In the genomic region with DNA sequence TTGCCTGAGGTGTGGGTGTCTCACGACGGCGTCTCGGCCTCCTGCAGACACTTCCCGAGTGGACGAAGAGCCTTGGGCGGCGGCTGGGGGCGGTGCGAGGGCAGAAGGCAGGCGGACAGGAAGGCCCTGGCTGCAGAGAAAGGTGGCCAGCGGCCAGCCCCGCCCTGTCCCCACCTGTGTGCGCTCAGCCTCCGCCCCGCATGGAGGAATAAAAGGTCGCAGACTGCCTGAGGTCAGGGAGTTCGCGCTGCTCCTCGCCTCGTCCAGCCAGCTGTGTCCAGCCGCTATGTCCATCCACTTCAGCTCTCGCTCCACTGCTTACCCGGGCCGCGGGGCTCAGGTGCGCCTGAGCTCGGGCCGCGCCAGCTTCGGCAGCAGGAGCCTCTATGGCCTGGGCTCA, we compare ENCODE assay signal across 11 mouse cellular contexts. TPM values are rescaled to one million over a fixed set of nuclear protein-coding genes. Genes with fewer than 3 reads are reported as not detected.
A peak's percentile ranks its signal among the peaks of the same experiment; 100 is the strongest.
DNase-seq lines count a peak whose midpoint lies in the region; ATAC-seq and TF ChIP-seq lines count a peak whose summit lies in the region.
"Had no signal": no experiment of that assay in that cellular context is flagged by ENCODE, and none has a peak within 500 bp of the region (broad histone marks: within the 10 kb centered on the region; RNA-seq: fewer than 3 reads in every experiment).

No protein-coding gene starts in this region.

- no peak overlapping the region for H3K9ac ChIP-seq in heart, embryonic 12.5 days
- no peak overlapping the region for H3K9ac ChIP-seq in embryonic facial prominence, embryonic 11.5 days (replicated peaks; ENCODE audit: low read length)
- H3K9ac ChIP-seq in kidney, postnatal 0 days (ENCODE audit: low read depth, low read length): peak overlapping the region; percentile 52

- no peaks in the 10 kb centered on the region for H3K9me3 ChIP-seq in heart, embryonic 12.5 days (replicated peaks)
- no peaks in the 10 kb centered on the region for H3K9me3 ChIP-seq in embryonic facial prominence, embryonic 11.5 days (replicated peaks; ENCODE audit: control insufficient read depth, low read length)
- H3K9me3 ChIP-seq in kidney, postnatal 0 days (replicated peaks; ENCODE audit: low read length): no peaks in the 10 kb centered on the region

- TF ChIP-seq CTCF in kidney, postnatal 0 days (IDR thresholded peaks at IDR 0.05; ENCODE audit: low read depth): no peak

- peak overlapping the region; percentile 30 for H3K4me2 ChIP-seq in heart, embryonic 12.5 days
- H3K4me2 ChIP-seq in embryonic facial prominence, embryonic 11.5 days (ENCODE audit: low read depth, low read length): peak overlapping the region; percentile 27; the same call in 1 of the 2 replicates
- H3K4me2 ChIP-seq in kidney, postnatal 0 days (ENCODE audit: low read length): peak overlapping the region; percentile 40

- ATAC-seq in heart, embryonic 12.5 days (ENCODE audit: insufficient number of reproducible peaks, low FRiP score): no peak
- no peak for ATAC-seq in embryonic facial prominence, embryonic 11.5 days (replicated peaks; ENCODE audit: insufficient number of reproducible peaks, low FRiP score, low TSS enrichment, low read depth)
- peak; percentile 80 for ATAC-seq in kidney, postnatal 0 days (replicated peaks; ENCODE audit: low FRiP score, low read depth)
- ATAC-seq in granulocyte monocyte progenitor cell, adult 5-6 weeks (replicated peaks; ENCODE audit: poor library complexity, severe bottlenecking): no peak

- H3K27ac ChIP-seq in heart, embryonic 12.5 days (ENCODE audit: poor library complexity, severe bottlenecking): no peak overlapping the region
- no peak overlapping the region for H3K27ac ChIP-seq in embryonic facial prominence, embryonic 11.5 days (replicated peaks; ENCODE audit: low read depth, low read length)
- H3K27ac ChIP-seq in kidney, postnatal 0 days: peak overlapping the region; percentile 81

- no peak for DNase-seq in heart, postnatal 10 days
- DNase-seq in embryonic facial prominence, embryonic 11.5 days (ENCODE audit: low spot score): no peak
- peak; percentile 34 for DNase-seq in kidney, postnatal 0 days (ENCODE audit: low spot score)
- DNase-seq in lung, postnatal 14 days: peak; percentile 76
- no peak for DNase-seq in Muller cell, postnatal 12 days (ENCODE audit: inconsistent ontology term)
- DNase-seq in right cerebral cortex, adult 2 months (ENCODE audit: low spot score in 2 of 2): no peak
- DNase-seq: adrenal gland, adult 8-10 months; heart, postnatal 14 days had no signal

- peaks cover 13% of the 10 kb centered on the region; the same call in 1 of the 2 replicates for H3K4me1 ChIP-seq in heart, embryonic 12.5 days (replicated peaks)
- 0 out of 2 replicates have a peak, but pooled peaks cover 2% of the 10 kb centered on the region for H3K4me1 ChIP-seq in embryonic facial prominence, embryonic 11.5 days (ENCODE audit: control insufficient read depth, insufficient read depth, low read length)
- no peaks in the 10 kb centered on the region for H3K4me1 ChIP-seq in kidney, postnatal 0 days (replicated peaks; ENCODE audit: insufficient read depth, low read length)

- no peaks in the 10 kb centered on the region for H3K36me3 ChIP-seq in heart, embryonic 12.5 days
- no peaks in the 10 kb centered on the region for H3K36me3 ChIP-seq in embryonic facial prominence, embryonic 11.5 days (replicated peaks; ENCODE audit: control insufficient read depth, insufficient read depth, low read depth, low read length)
- H3K36me3 ChIP-seq in kidney, postnatal 0 days (ENCODE audit: insufficient read depth, low read length): no peaks in the 10 kb centered on the region

- 30% methylated on average over 25 of the region's 31 CpGs for WGBS in heart, embryonic 12.5 days
- 22% methylated on average over 28 of the region's 31 CpGs for WGBS in embryonic facial prominence, embryonic 11.5 days
- 11% methylated on average over 29 of the region's 31 CpGs for WGBS in kidney, postnatal 0 days

- intact Hi-C loops in heart, postnatal 10 days (cut with DNase I): no loop called here

- H3K4me3 ChIP-seq in heart, embryonic 12.5 days: peak overlapping the region; percentile 12
- no peak overlapping the region for H3K4me3 ChIP-seq in embryonic facial prominence, embryonic 11.5 days (ENCODE audit: low read depth, low read length)
- peak overlapping the region; percentile 21 for H3K4me3 ChIP-seq in kidney, postnatal 0 days (replicated peaks; ENCODE audit: low read depth, low read length)

- H3K27me3 ChIP-seq in heart, embryonic 12.5 days (replicated peaks): peaks cover 54% of the 10 kb centered on the region
- H3K27me3 ChIP-seq in embryonic facial prominence, embryonic 11.5 days (ENCODE audit: control insufficient read depth, insufficient read depth, low read length): peaks cover 12% of the 10 kb centered on the region; the same call in 1 of the 2 replicates
- H3K27me3 ChIP-seq in kidney, postnatal 0 days (ENCODE audit: insufficient read depth, low read length): no peaks in the 10 kb centered on the region

RNA-seq across cellular contexts. Expression of a gene that starts 1.3 kb away (rescaled TPM):
- polyA plus RNA-seq in heart, embryonic 12.5 days (2016; fragmentation: Nextera tagmentation; extraction: Ambion mirVana): 25.1 TPM in 2 replicates
- total RNA-seq in heart, postnatal 10 days (2021): 1 to 10 TPM; 3.8 to 4.5 TPM
- polyA plus RNA-seq in embryonic facial prominence, embryonic 11.5 days (2014; fragmentation: Nextera tagmentation; extraction: Ambion mirVana): 9.4 and 11.2 TPM in 2 replicates
- polyA plus RNA-seq in kidney, postnatal 0 days (2015; fragmentation: Nextera tagmentation; extraction: Ambion mirVana): 226 and 229 TPM in 2 replicates
- total RNA-seq in granulocyte monocyte progenitor cell, adult 5-6 weeks (2014; fragmentation: Nextera tagmentation): 0.21 and 0.67 TPM in 2 replicates
- 0.39 TPM in 1 of 2 replicates, not detected in the other for total RNA-seq in granulocyte monocyte progenitor cell, adult 5-6 weeks (2017)

RNA-seq across cellular contexts. Expression of a gene that starts 26.4 kb away (rescaled TPM):
- not detected in 2 replicates for polyA plus RNA-seq in heart, embryonic 12.5 days (2016; fragmentation: Nextera tagmentation; extraction: Ambion mirVana)
- not detected for total RNA-seq in heart, postnatal 10 days (2021)
- 0.27 TPM in 1 of 2 replicates, not detected in the other for polyA plus RNA-seq in embryonic facial prominence, embryonic 11.5 days (2014; fragmentation: Nextera tagmentation; extraction: Ambion mirVana)
- 0.05 TPM in 1 of 2 replicates, not detected in the other for polyA plus RNA-seq in kidney, postnatal 0 days (2015; fragmentation: Nextera tagmentation; extraction: Ambion mirVana)
- not detected in 2 replicates for total RNA-seq in granulocyte monocyte progenitor cell, adult 5-6 weeks (2014; fragmentation: Nextera tagmentation)
- not detected in 2 replicates for total RNA-seq in granulocyte monocyte progenitor cell, adult 5-6 weeks (2017)
- total RNA-seq: heart, postnatal 14 days had no signal

RNA-seq across cellular contexts. Expression of a gene that starts 35.4 kb away (rescaled TPM):
- not detected in 2 replicates for polyA plus RNA-seq in heart, embryonic 12.5 days (2016; fragmentation: Nextera tagmentation; extraction: Ambion mirVana)
- not detected for total RNA-seq in heart, postnatal 10 days (2021)
- not detected in 2 replicates for polyA plus RNA-seq in embryonic facial prominence, embryonic 11.5 days (2014; fragmentation: Nextera tagmentation; extraction: Ambion mirVana)
- polyA plus RNA-seq in kidney, postnatal 0 days (2015; fragmentation: Nextera tagmentation; extraction: Ambion mirVana): 0.13 TPM in 1 of 2 replicates, not detected in the other
- total RNA-seq in granulocyte monocyte progenitor cell, adult 5-6 weeks (2014; fragmentation: Nextera tagmentation): not detected in 2 replicates
- not detected in 2 replicates for total RNA-seq in granulocyte monocyte progenitor cell, adult 5-6 weeks (2017)
- total RNA-seq: adrenal gland, adult 8-10 months; heart, postnatal 14 days; megakaryocyte progenitor cell, adult 5-6 weeks had no signal

RNA-seq across cellular contexts. Expression of a gene that starts 42.2 kb away (rescaled TPM):
- polyA plus RNA-seq in heart, embryonic 12.5 days (2016; fragmentation: Nextera tagmentation; extraction: Ambion mirVana): 7.0 and 7.5 TPM in 2 replicates
- 1 to 10 TPM; 1.7 to 2.2 TPM for total RNA-seq in heart, postnatal 10 days (2021)
- polyA plus RNA-seq in embryonic facial prominence, embryonic 11.5 days (2014; fragmentation: Nextera tagmentation; extraction: Ambion mirVana): 0.31 TPM in 1 of 2 replicates, not detected in the other
- 1.9 and 2.2 TPM in 2 replicates for polyA plus RNA-seq in kidney, postnatal 0 days (2015; fragmentation: Nextera tagmentation; extraction: Ambion mirVana)
- total RNA-seq in granulocyte monocyte progenitor cell, adult 5-6 weeks (2014; fragmentation: Nextera tagmentation): 3.2 and 4.2 TPM in 2 replicates
- 1.2 and 1.3 TPM in 2 replicates for total RNA-seq in granulocyte monocyte progenitor cell, adult 5-6 weeks (2017)

RNA-seq across cellular contexts. Expression of a gene that starts 51.4 kb away (rescaled TPM):
- polyA plus RNA-seq in heart, embryonic 12.5 days (2016; fragmentation: Nextera tagmentation; extraction: Ambion mirVana): not detected in 2 replicates
- not detected for total RNA-seq in heart, postnatal 10 days (2021)
- not detected in 2 replicates for polyA plus RNA-seq in embryonic facial prominence, embryonic 11.5 days (2014; fragmentation: Nextera tagmentation; extraction: Ambion mirVana)
- not detected in 2 replicates for polyA plus RNA-seq in kidney, postnatal 0 days (2015; fragmentation: Nextera tagmentation; extraction: Ambion mirVana)
- total RNA-seq in granulocyte monocyte progenitor cell, adult 5-6 weeks (2014; fragmentation: Nextera tagmentation): not detected in 2 replicates
- not detected in 2 replicates for total RNA-seq in granulocyte monocyte progenitor cell, adult 5-6 weeks (2017)
- total RNA-seq: adrenal gland, adult 8-10 months; heart, postnatal 14 days; megakaryocyte progenitor cell, adult 5-6 weeks had no signal

Comparison
In these comparisons a context has a peak if more than half of its experiments do, and no peak if none do; other contexts are left out.
1. DNase-seq: peak in kidney, postnatal 0 days (single experiment) and lung, postnatal 14 days (single experiment); none in heart, postnatal 10 days (0 of 2), embryonic facial prominence, embryonic 11.5 days (single experiment), Muller cell, postnatal 12 days (single experiment) and right cerebral cortex, adult 2 months (0 of 2).
2. Peak in every context shown above with its lines, with median percentiles within 50 percentile points of each other: H3K4me2 ChIP-seq.